Mouse (Mus musculus) forebrain, embryonic 14.5 days (tissue): Measurements from ENCODE around the gene Socs3. TPM values are rescaled to one million over a fixed set of nuclear protein-coding genes. Genes with fewer than 3 reads are reported as not detected.

Experiments
- ATAC-seq: fragments of 200-750 bp; cut with Nextera tagmentation; 2 replicates; pipeline ENCODE4 v1.8.0; 2017; ENCODE audit warnings: mild to moderate bottlenecking, moderate library complexity
- DNase-seq: peaks from one replicate; pipeline ENCODE4 v3.0.0-alpha.2; 2015; ENCODE audit warnings: low spot score
- H3K27ac ChIP-seq: fragments of 300-500 bp; sonication (generic); 2 replicates; pipeline ENCODE4 v1.5.1; 2014; ENCODE audit warnings: low read depth, mild to moderate bottlenecking, control low read depth, low read length, moderate library complexity
- H3K27me3 ChIP-seq: fragments of 300-500 bp; sonication (generic); replicated peaks from 2 replicates; pipeline ENCODE4 v1.6.1; 2014; ENCODE audit warnings: low read length, control low read depth, mixed read lengths; ENCODE audit not compliant: control insufficient read depth, insufficient read depth
- H3K36me3 ChIP-seq: fragments of 300-500 bp; sonication (generic); 2 replicates; pipeline ENCODE4 v1.6.1; 2014; ENCODE audit warnings: low read length, control low read depth; ENCODE audit not compliant: control insufficient read depth, insufficient read depth
- H3K4me1 ChIP-seq: fragments of 300-500 bp; sonication (generic); 2 replicates; pipeline ENCODE4 v1.6.1; 2014; ENCODE audit warnings: antibody characterized with exemption, low read length, control low read depth; ENCODE audit not compliant: control insufficient read depth, insufficient read depth
- H3K4me2 ChIP-seq: fragments of 300-500 bp; sonication (generic); 2 replicates; pipeline ENCODE4 v1.6.1; 2014; ENCODE audit warnings: mild to moderate bottlenecking, control low read depth, low read length
- H3K4me3 ChIP-seq: fragments of 300-500 bp; sonication (generic); 2 replicates; pipeline ENCODE4 v1.5.1; 2014; ENCODE audit warnings: low read depth, low read length, control low read depth
- H3K9ac ChIP-seq: fragments of 300-500 bp; sonication (generic); 2 replicates; pipeline ENCODE4 v1.6.1; 2014; ENCODE audit warnings: mild to moderate bottlenecking, low read length, control low read depth, moderate library complexity
- H3K9me3 ChIP-seq: fragments of 300-500 bp; sonication (generic); replicated peaks from 2 replicates; pipeline ENCODE4 v1.6.1; 2016; ENCODE audit warnings: low read length, control low read depth, mixed read lengths; ENCODE audit not compliant: control insufficient read depth
- WGBS: fragments of 180-500 bp; shearing (Covaris S2); extraction: QIAGEN DNeasy Blood & Tissue Kit; methylation state at CpG from one replicate; pipeline ENCODE4 v1.1.7; 2014; 5-methylcytosine and 5-hydroxymethylcytosine counted together
- microRNA-seq: library from miRNA; unstranded; fragments of <30 nt; microRNA quantifications from one replicate; pipeline ENCODE4, GENCODE M21; 2016
- polyA plus RNA-seq: library from polyadenylated mRNA; unstranded; fragments of >200 nt; fragmentation: Nextera tagmentation; extraction: Ambion mirVana; gene quantifications from 2 replicates; pipeline ENCODE4 v1.2.1, GENCODE M21; 2014

Socs3 gene
- polyA plus RNA-seq, 1 experiment from 2014 or later = 8.1 TPM

DNA sequence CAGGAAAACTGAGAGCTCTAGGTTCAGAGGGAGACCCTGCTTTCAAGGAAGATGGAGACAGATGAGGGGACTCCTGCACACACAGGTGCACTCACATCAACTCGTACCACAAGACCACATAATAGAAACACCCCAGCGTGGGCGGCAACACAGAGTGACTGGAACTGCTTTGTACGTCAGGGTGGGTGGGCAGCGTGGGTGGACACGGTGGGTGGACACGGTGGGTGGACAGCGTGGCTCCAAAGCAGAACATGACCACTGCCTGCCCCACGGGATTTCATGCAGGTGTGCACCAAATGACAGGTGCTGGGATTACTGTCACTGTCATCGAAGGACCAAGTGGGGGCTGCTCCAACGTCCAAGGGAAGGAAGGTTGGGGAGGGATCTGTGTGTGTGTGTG is 51.3 kb downstream of the Socs3 start:
- DNase-seq = no peak
- WGBS = 84% methylated on average over 11 of the region's 11 CpGs
- H3K27ac ChIP-seq = no peak overlapping the region
- no peaks in the 10 kb centered on the region for H3K36me3 ChIP-seq
- H3K4me1 ChIP-seq = no peaks in the 10 kb centered on the region
- H3K27me3 ChIP-seq = no peaks in the 10 kb centered on the region
- no peak overlapping the region for H3K4me2 ChIP-seq
- H3K4me3 ChIP-seq = no peak overlapping the region
- H3K9me3 ChIP-seq = no peaks in the 10 kb centered on the region
- no peak for ATAC-seq
- H3K9ac ChIP-seq = no peak overlapping the region

Small RNA genes within 50 kb of the gene (microRNA-seq; reads per million reads assigned to microRNA genes)
- not detected for gene Mir6933

Other genes starting within 250 kb of the Socs3 start
- 0.29 and 0.68 TPM in 2 replicates for gene Tmc8, start 188.0 kb downstream of the Socs3 start, polyA plus RNA-seq
- 1.7 and 2.6 TPM in 2 replicates for gene Tmc6, start 187.8 kb downstream of the Socs3 start, polyA plus RNA-seq
- not detected in 2 replicates for gene 6030468B19Rik, start 172.4 kb downstream of the Socs3 start, polyA plus RNA-seq
- 0.41 and 1.3 TPM in 2 replicates for gene Gm20708, start 160.4 kb downstream of the Socs3 start, polyA plus RNA-seq
- gene Syngr2, start 160.4 kb downstream of the Socs3 start, polyA plus RNA-seq = 19.2 and 20.7 TPM in 2 replicates
- gene Afmid, start 144.1 kb downstream of the Socs3 start, polyA plus RNA-seq = 4.4 and 5.7 TPM in 2 replicates
- gene Tk1, start 144.0 kb downstream of the Socs3 start, polyA plus RNA-seq = 44.9 and 67.8 TPM in 2 replicates
- gene Birc5, start 120.8 kb downstream of the Socs3 start, polyA plus RNA-seq = 106 and 145 TPM in 2 replicates
- gene Tmem235, start 109.3 kb downstream of the Socs3 start, polyA plus RNA-seq = not detected in 2 replicates
- gene Tha1, start 96.6 kb downstream of the Socs3 start, polyA plus RNA-seq = 3.3 and 3.4 TPM in 2 replicates
- 43.1 and 49.2 TPM in 2 replicates for gene Pgs1, start 16.2 kb upstream of the Socs3 start, polyA plus RNA-seq
- gene Dnah17, start 160.6 kb upstream of the Socs3 start, polyA plus RNA-seq = 0.08 and 0.14 TPM in 2 replicates